Mouse (Mus musculus) intestine, postnatal 0 days (tissue): ENCODE measurements at regions not wholly inside any gene's neighbourhood (a gene's known extent, or its start where the extent isn't known, plus 50 kb on each side); places are given as distances from the start of the nearest gene placed in this dataset.

Experiments
- ATAC-seq: fragments of 200-750 bp; cut with Nextera tagmentation; 2 replicates; pipeline ENCODE4 v1.8.0; 2017; ENCODE audit warnings: mild to moderate bottlenecking, moderate TSS enrichment, moderate library complexity
- H3K27ac ChIP-seq: fragments of 300-500 bp; sonication (generic); 2 replicates; pipeline ENCODE4 v1.5.1; 2014; ENCODE audit warnings: mild to moderate bottlenecking, low read depth, low read length, moderate library complexity
- H3K27me3 ChIP-seq: fragments of 300-500 bp; sonication (generic); replicated peaks from 2 replicates; pipeline ENCODE4 v1.6.1; 2014; ENCODE audit warnings: low read length, mixed read lengths; ENCODE audit not compliant: control insufficient read depth, insufficient read depth
- H3K36me3 ChIP-seq: fragments of 300-500 bp; sonication (generic); 2 replicates; pipeline ENCODE4 v1.6.1; 2014; ENCODE audit warnings: mild to moderate bottlenecking, moderate library complexity; ENCODE audit not compliant: control insufficient read depth, insufficient read depth
- H3K4me1 ChIP-seq: fragments of 300-500 bp; sonication (generic); replicated peaks from 2 replicates; pipeline ENCODE4 v1.6.1; 2014; ENCODE audit warnings: antibody characterized with exemption, low read length, mixed read lengths; ENCODE audit not compliant: control insufficient read depth, insufficient read depth
- H3K4me2 ChIP-seq: fragments of 300-500 bp; sonication (generic); replicated peaks from 2 replicates; pipeline ENCODE4 v1.6.1; 2014; ENCODE audit warnings: low read depth, mild to moderate bottlenecking, moderate library complexity
- H3K4me3 ChIP-seq: fragments of 300-500 bp; sonication (generic); 2 replicates; pipeline ENCODE4 v1.5.1; 2014; ENCODE audit warnings: low read depth, low read length
- H3K9ac ChIP-seq: fragments of 300-500 bp; sonication (generic); 2 replicates; pipeline ENCODE4 v1.6.1; 2014; ENCODE audit warnings: mild to moderate bottlenecking, low read depth, low read length
- H3K9me3 ChIP-seq: fragments of 300-500 bp; sonication (generic); 2 replicates; pipeline ENCODE4 v1.6.1; 2016; ENCODE audit warnings: mixed run types; ENCODE audit not compliant: control insufficient read depth
- CTCF ChIP-seq: sonication (generic); IDR thresholded peaks from 2 replicates; pipeline ENCODE4 v1.5.1; 2016; ENCODE audit warnings: low read depth, mild to moderate bottlenecking, control low read depth, antibody characterized with exemption, moderate library complexity
- WGBS: fragments of 180-500 bp; shearing (Covaris S2); extraction: QIAGEN DNeasy Blood & Tissue Kit; methylation state at CpG from one replicate; pipeline ENCODE4 v1.1.7; 2014; 5-methylcytosine and 5-hydroxymethylcytosine counted together

- no peaks in the 10 kb centered on the region for H3K9me3 ChIP-seq
- no peak overlapping the region for H3K9ac ChIP-seq
- no peak overlapping the region for H3K4me3 ChIP-seq
- no peak for TF ChIP-seq CTCF
- no peaks in the 10 kb centered on the region for H3K4me1 ChIP-seq
- H3K27me3 ChIP-seq = no peaks in the 10 kb centered on the region
- H3K36me3 ChIP-seq = no peaks in the 10 kb centered on the region
- 79% methylated on average over 9 of the region's 9 CpGs for WGBS
- H3K27ac ChIP-seq = no peak overlapping the region
- no peak for ATAC-seq
- H3K4me2 ChIP-seq = no peak overlapping the region
These were observed 89.0 kb upstream of the Rap1b start for GRCm38 (mm10) chr10:117934797-117935196.

- Histone ChIP-seq H3K4me2 (no peak overlapping the region), H3K4me3 (no peak overlapping the region), H3K27me3 (no peaks in the 10 kb centered on the region), H3K4me1 (no peaks in the 10 kb centered on the region; the same call in 1 of the 2 replicates), H3K9ac (no peak overlapping the region), H3K9me3 (no peaks in the 10 kb centered on the region), H3K27ac (no peak overlapping the region), H3K36me3 (no peaks in the 10 kb centered on the region)
- 64% methylated on average over 8 of the region's 8 CpGs for WGBS
- TF ChIP-seq CTCF = no peak
- ATAC-seq = no peak
These were observed 92.9 kb upstream of the Rap1b start for GRCm38 (mm10) chr10:117938717-117939116.

- no peak overlapping the region for H3K27ac ChIP-seq
- TF ChIP-seq CTCF = no peak
- no peak for ATAC-seq
- no peak overlapping the region for H3K4me3 ChIP-seq
- H3K27me3 ChIP-seq = no peaks in the 10 kb centered on the region
- 38% methylated on average over 10 of the region's 10 CpGs for WGBS
- H3K9ac ChIP-seq = 0 out of 2 replicates have a peak overlapping the region, but pooled peaks have one; percentile 17
- no peaks in the 10 kb centered on the region for H3K9me3 ChIP-seq
- no peaks in the 10 kb centered on the region for H3K36me3 ChIP-seq
- H3K4me1 ChIP-seq = no peaks in the 10 kb centered on the region; the same call in 1 of the 2 replicates
- peak overlapping the region; percentile 35; the same call in 1 of the 2 replicates for H3K4me2 ChIP-seq
These were observed 94.8 kb upstream of the Rap1b start for GRCm38 (mm10) chr10:117940441-117941265.

GRCm38 (mm10) chr10:117941266-117941651, 95.4 kb upstream of the Rap1b start:
- ATAC-seq = no peak
- TF ChIP-seq CTCF = no peak

GRCm38 (mm10) chr10:117943702-117944307, 98.0 kb upstream of the Rap1b start:
- Histone ChIP-seq H3K4me3 (no peak overlapping the region), H3K9ac (no peak overlapping the region), H3K27me3 (no peaks in the 10 kb centered on the region), H3K9me3 (no peaks in the 10 kb centered on the region), H3K27ac (no peak overlapping the region), H3K4me1 (no peaks in the 10 kb centered on the region; the same call in 1 of the 2 replicates), H3K36me3 (no peaks in the 10 kb centered on the region), H3K4me2 (no peak overlapping the region)
- 89% methylated on average over 6 of the region's 6 CpGs for WGBS
- TF ChIP-seq CTCF = no peak
- no peak for ATAC-seq

More at GRCm38 (mm10) chr10:117941266-117941651, 95.4 kb upstream of the Rap1b start:
- WGBS = 61% methylated on average over 3 of the region's 3 CpGs
- Histone ChIP-seq H3K4me1 (no peaks in the 10 kb centered on the region; the same call in 1 of the 2 replicates), H3K9ac (0 out of 2 replicates have a peak overlapping the region, but pooled peaks have one; percentile 17), H3K27me3 (no peaks in the 10 kb centered on the region), H3K36me3 (no peaks in the 10 kb centered on the region), H3K9me3 (no peaks in the 10 kb centered on the region), H3K27ac (no peak overlapping the region), H3K4me2 (peak overlapping the region; percentile 35; the same call in 1 of the 2 replicates), H3K4me3 (no peak overlapping the region)

- H3K4me1 ChIP-seq = no peaks in the 10 kb centered on the region
- TF ChIP-seq CTCF = no peak
- H3K27ac ChIP-seq = no peak overlapping the region
- no peaks in the 10 kb centered on the region for H3K9me3 ChIP-seq
- 40% methylated on average over 13 of the region's 13 CpGs for WGBS
- H3K9ac ChIP-seq = no peak overlapping the region
- peak overlapping the region; percentile 21; the same call in 1 of the 2 replicates for H3K4me2 ChIP-seq
- no peaks in the 10 kb centered on the region for H3K27me3 ChIP-seq
- H3K4me3 ChIP-seq = no peak overlapping the region
- ATAC-seq = no peak
- no peaks in the 10 kb centered on the region for H3K36me3 ChIP-seq
These were observed 101.4 kb upstream of the Rap1b start for GRCm38 (mm10) chr10:117947191-117947590.
